Mouse (Mus musculus) erythroblast, embryonic 14.5 days (primary cell): ENCODE results near the gene Tinagl1.

Experiments used
- GATA1 ChIP-seq: IDR thresholded peaks from 2 replicates; pipeline ENCODE4 v1.6.1; 2012; ENCODE audit warnings: low read length, inconsistent platforms, mixed read lengths
- TAL1 ChIP-seq: IDR thresholded peaks from 3 replicates; pipeline ENCODE4 v1.6.1; 2012; ENCODE audit warnings: low read length, inconsistent platforms, mixed read lengths

DNA sequence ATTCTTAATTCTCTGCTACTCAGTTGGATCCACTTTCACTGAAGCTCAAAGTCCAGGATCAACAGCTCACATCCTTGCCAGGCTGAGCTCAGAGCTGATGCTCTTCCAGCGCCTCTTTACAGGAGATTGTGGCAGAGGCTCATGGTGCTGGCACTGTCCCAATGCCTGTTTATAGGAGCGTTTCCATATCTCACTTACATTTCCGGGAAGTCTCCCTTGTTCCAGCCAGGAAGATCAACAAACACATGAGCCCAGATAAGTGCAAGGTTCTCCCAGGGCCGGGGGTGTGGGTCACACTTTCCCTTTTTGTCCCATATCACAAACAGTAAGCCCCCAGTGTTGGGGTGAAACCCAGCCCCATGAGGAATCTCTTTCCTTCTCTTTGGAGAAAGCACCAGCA is 7.0 kb upstream of the Tinagl1 start:
- TF ChIP-seq GATA1: no peak
- no peak for TF ChIP-seq TAL1
